Mouse (Mus musculus) forebrain, embryonic 13.5 days (tissue): Measurements from ENCODE around the gene Klhdc3. TPM values are rescaled to one million over a fixed set of nuclear protein-coding genes. Genes with fewer than 3 reads are reported as not detected.

Experiments used
- ATAC-seq: fragments of 200-750 bp; cut with Nextera tagmentation; 2 replicates; pipeline ENCODE4 v1.8.0; 2017
- H3K27ac ChIP-seq: fragments of 300-500 bp; sonication (generic); 2 replicates; pipeline ENCODE4 v1.5.1; 2015; ENCODE audit warnings: inconsistent platforms, mild to moderate bottlenecking, moderate library complexity
- H3K27me3 ChIP-seq: fragments of 300-500 bp; sonication (generic); 2 replicates; pipeline ENCODE4 v1.6.1; 2015; ENCODE audit warnings: mild to moderate bottlenecking, inconsistent platforms
- H3K36me3 ChIP-seq: fragments of 300-500 bp; sonication (generic); 2 replicates; pipeline ENCODE4 v1.6.1; 2015; ENCODE audit warnings: mild to moderate bottlenecking, inconsistent platforms; ENCODE audit not compliant: poor library complexity, severe bottlenecking
- H3K4me1 ChIP-seq: fragments of 300-500 bp; sonication (generic); 2 replicates; pipeline ENCODE4 v1.6.1; 2015; ENCODE audit warnings: inconsistent platforms
- H3K4me2 ChIP-seq: fragments of 300-500 bp; sonication (generic); 2 replicates; pipeline ENCODE4 v1.6.1; 2015; ENCODE audit warnings: inconsistent platforms, mild to moderate bottlenecking, moderate library complexity
- H3K4me3 ChIP-seq: fragments of 300-500 bp; sonication (generic); 2 replicates; pipeline ENCODE4 v1.5.1; 2015; ENCODE audit warnings: mild to moderate bottlenecking, inconsistent platforms
- H3K9ac ChIP-seq: fragments of 300-500 bp; sonication (generic); 2 replicates; pipeline ENCODE4 v1.6.1; 2015; ENCODE audit warnings: mild to moderate bottlenecking, inconsistent platforms
- H3K9me3 ChIP-seq: fragments of 300-500 bp; sonication (generic); replicated peaks from 2 replicates; pipeline ENCODE4 v1.6.1; 2016; ENCODE audit warnings: inconsistent platforms
- WGBS: fragments of 180-500 bp; shearing (Covaris S2); methylation state at CpG from one replicate; pipeline ENCODE4 v1.1.7; 2015; 5-methylcytosine and 5-hydroxymethylcytosine counted together
- polyA plus RNA-seq: library from polyadenylated mRNA; unstranded; fragments of >200 nt; fragmentation: Nextera tagmentation; extraction: Ambion mirVana; gene quantifications from 2 replicates; pipeline ENCODE4 v1.2.1, GENCODE M21; 2015

Klhdc3 gene
- polyA plus RNA-seq, 1 experiment from 2014 or later = 145 TPM

DNA sequence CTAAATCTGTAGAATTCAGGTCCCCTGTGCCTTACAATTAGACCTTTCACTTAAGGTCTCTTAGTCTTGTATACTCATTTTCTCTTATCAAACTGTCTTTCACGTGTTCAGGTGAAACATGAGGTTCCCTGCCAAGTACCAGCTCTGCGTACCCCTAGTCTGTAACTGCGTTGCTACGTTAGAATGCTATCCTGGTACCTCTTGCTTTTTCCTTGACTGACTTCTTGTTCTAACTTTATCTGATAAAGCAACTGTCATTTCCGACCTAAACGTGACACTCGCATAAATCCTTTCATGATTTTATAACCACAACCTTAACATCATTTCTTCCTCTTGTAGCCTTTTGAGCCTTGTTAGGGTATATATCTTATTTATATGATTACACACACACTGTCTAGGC is 31.7 kb upstream of the Klhdc3 start:
- Histone ChIP-seq H3K4me1 (peaks cover 23% of the 10 kb centered on the region), H3K4me2 (peak overlapping the region; percentile 97), H3K9ac (peak overlapping the region; percentile 91), H3K4me3 (peak overlapping the region; percentile 91), H3K9me3 (no peaks in the 10 kb centered on the region), H3K27ac (no peak overlapping the region), H3K36me3 (peaks cover 41% of the 10 kb centered on the region), H3K27me3 (no peaks in the 10 kb centered on the region)
- ATAC-seq = no peak
- WGBS = 75% methylated on average over 7 of the region's 7 CpGs

DNA sequence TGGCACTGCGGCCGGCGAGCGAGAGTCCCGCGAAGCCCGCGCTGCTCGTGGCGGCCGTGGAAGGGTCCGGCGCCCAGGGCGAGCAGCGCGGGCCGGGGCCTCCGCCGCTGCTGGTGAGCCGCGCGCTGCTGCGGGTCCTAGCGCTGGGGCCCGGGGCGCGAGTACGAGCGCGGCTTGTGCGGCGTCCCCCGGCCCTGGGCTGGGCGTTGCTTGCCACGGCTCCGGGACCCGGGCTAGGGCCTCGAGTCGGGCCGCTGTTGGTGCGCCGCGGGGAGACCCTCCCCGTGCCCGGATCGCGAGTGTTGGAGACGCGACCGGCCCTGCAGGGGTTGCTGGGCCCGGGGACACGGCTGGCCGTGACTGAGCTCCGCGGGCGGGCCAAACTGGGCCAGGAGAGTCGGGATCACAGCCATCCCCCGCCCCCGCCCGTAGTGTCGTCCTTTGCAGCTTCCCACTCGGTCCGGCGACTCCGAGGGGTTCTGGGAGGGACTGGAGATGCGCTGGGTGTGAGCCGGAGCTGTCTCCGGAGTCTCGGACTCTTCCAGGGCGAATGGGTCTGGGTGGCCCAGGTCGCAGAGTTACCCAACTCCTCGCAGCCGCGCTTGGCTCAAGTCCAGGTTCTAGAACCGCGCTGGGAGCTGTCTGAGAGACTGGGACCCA is 31.0 kb upstream of the Klhdc3 start:
- Histone ChIP-seq H3K27ac (peak overlapping the region; percentile 55), H3K9me3 (no peaks in the 10 kb centered on the region), H3K4me2 (peak overlapping the region; percentile 97), H3K4me3 (peak overlapping the region; percentile 91), H3K36me3 (peaks cover 36% of the 10 kb centered on the region), H3K9ac (peak overlapping the region; percentile 91), H3K27me3 (no peaks in the 10 kb centered on the region), H3K4me1 (peaks cover 23% of the 10 kb centered on the region)
- no peak; the same call in 1 of the 2 replicates for ATAC-seq
- under 1% methylated on average over 76 of the region's 76 CpGs for WGBS

DNA sequence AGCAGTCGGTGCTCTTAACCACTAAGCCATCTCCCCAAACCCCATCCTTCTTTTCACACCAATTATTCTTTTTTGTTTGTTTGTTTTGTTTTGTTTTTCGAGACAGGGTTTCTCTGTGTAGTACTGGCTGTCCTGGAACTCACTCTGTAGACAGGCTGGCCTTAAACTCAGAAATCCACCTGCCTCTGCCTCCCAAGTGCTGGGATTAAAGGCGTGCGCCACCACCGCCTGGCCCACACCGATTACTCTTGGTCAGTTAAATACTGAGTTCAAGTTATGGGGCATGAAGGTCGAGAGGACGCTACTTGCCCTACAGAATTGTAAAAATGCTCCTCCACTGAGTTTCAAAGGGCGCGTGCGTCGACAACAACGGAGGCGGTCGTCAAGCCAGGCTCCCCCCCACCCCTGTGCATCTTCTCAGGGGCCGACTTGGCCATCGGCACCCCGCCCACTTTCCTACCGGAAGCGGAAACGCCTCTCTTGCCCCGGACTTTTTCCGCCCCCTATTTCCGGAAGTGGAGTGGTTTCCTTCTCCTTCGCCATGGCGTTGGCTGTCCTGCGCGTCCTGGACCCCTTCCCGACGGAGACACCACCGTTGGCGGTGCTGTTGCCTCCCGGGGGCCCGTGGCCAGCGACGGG is 30.4 kb upstream of the Klhdc3 start, which contains the start of gene Pex6:
Pex6 (plus strand) TSS at position 505 of the 639 bp plus-strand sequence.
- H3K4me3 ChIP-seq = peak within 1 kb of the TSS; percentile 91
- H3K27me3 ChIP-seq = no peaks in the 10 kb centered on the region
- no peaks in the 10 kb centered on the region for H3K9me3 ChIP-seq
- WGBS = 9% methylated on average over 34 of the region's 36 CpGs
- peak within 1 kb of the TSS; percentile 97 for H3K4me2 ChIP-seq
- peaks cover 23% of the 10 kb centered on the region for H3K4me1 ChIP-seq
- H3K27ac ChIP-seq = peak within 1 kb of the TSS; percentile 55
- peaks cover 30% of the 10 kb centered on the region for H3K36me3 ChIP-seq
- peak; percentile 94 for ATAC-seq
- H3K9ac ChIP-seq = peak within 1 kb of the TSS; percentile 91

DNA sequence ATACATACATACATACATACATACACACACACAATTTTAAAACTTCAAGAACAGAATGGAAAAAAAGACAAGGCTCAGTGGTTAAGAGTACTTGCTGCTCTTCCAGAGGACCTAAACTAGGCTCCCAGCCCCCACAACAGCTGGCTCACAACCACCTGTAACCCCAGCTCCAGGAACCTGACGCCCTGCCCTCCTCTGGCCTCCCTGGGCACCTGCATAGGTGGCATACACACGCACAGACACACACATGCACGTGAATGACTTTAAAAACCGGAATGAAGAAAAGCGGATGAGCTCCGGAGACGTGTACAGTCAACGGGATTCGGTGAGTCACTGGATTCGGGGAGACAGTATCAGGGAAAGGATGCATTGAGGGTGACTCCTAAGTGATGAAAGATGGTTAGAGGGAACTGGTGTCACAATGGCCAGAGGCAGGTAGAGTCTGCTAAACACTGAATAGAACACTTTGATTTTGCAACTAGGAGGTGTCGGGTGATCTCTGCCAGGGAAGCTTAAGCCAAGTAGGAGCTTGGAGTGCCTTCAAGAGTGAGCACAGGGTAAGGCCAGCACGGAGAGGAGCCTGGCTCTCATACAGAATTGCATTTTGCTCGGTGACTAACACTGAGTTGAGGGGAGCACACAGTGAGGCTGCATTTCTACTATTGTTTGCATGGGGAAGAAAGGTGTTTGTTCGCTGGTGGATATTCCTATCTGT is 25.8 kb upstream of the Klhdc3 start:
- Histone ChIP-seq H3K27ac (no peak overlapping the region), H3K4me3 (no peak overlapping the region), H3K9me3 (no peaks in the 10 kb centered on the region), H3K4me2 (no peak overlapping the region), H3K27me3 (no peaks in the 10 kb centered on the region), H3K9ac (no peak overlapping the region), H3K4me1 (peaks cover 35% of the 10 kb centered on the region), H3K36me3 (0 out of 2 replicates have a peak, but pooled peaks cover 1% of the 10 kb centered on the region)
- ATAC-seq = no peak
- 93% methylated on average over 14 of the region's 14 CpGs for WGBS

DNA sequence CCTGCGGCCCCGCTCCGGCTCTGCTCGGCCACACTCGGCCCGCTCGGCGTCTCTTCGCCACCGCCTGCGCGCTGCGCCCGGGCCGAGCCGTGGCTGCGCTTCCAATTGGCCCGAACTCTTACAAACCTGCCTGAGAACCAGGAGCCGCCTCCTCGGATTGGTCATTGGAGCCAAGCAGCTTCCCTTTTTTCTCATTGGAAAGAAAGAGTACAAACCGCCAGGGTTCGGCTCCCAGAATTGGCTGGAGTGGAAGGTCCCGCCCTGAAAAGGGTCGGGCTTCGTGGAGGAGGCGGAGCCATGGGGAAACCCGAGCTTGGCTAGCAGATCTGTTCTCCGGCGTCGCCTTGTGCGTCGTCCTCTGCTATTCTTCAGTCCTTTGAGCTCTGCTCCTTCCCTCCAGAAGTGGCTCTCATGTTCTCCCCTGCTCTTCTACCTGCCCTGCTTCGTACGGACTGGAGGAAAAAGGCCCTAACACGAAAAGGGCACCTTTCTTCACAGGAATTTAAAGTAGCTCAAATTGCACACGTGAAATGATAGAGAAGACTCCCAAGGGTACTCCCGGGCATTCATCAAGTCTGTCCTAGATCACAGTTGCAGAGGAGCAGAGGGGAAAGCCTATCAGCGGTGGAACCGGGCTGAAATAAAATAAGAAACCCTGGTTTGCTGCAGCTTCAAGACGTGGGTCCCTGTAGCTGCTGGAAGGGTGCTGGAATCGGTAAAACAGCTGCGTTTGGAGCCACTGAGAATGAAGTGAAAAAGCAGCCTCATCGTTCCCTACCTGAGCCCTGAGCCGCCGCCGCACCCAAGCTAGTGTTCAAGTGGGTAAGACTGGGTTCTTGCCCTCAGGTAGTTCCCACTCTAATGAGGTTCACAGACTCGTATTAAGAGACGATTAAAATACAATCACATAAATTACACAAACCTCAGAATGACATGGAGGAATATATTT is 24.4 kb upstream of the Klhdc3 start, which contains the start of gene Ppp2r5d:
Ppp2r5d (minus strand) TSS at position 225 of the 949 bp plus-strand sequence.
- H3K9ac ChIP-seq = peak within 1 kb of the TSS; percentile 97
- peak within 1 kb of the TSS; percentile 69 for H3K4me2 ChIP-seq
- peak within 1 kb of the TSS; percentile 94 for H3K4me3 ChIP-seq
- peak; percentile 97 for ATAC-seq
- H3K36me3 ChIP-seq = 0 out of 2 replicates have a peak, but pooled peaks cover 4% of the 10 kb centered on the region
- H3K27ac ChIP-seq = peak within 1 kb of the TSS; percentile 88
- whole genome bisulfite sequencing = 2% methylated on average over 48 of the region's 48 CpGs
- H3K27me3 ChIP-seq = no peaks in the 10 kb centered on the region
- peaks cover 36% of the 10 kb centered on the region for H3K4me1 ChIP-seq
- no peaks in the 10 kb centered on the region for H3K9me3 ChIP-seq

DNA sequence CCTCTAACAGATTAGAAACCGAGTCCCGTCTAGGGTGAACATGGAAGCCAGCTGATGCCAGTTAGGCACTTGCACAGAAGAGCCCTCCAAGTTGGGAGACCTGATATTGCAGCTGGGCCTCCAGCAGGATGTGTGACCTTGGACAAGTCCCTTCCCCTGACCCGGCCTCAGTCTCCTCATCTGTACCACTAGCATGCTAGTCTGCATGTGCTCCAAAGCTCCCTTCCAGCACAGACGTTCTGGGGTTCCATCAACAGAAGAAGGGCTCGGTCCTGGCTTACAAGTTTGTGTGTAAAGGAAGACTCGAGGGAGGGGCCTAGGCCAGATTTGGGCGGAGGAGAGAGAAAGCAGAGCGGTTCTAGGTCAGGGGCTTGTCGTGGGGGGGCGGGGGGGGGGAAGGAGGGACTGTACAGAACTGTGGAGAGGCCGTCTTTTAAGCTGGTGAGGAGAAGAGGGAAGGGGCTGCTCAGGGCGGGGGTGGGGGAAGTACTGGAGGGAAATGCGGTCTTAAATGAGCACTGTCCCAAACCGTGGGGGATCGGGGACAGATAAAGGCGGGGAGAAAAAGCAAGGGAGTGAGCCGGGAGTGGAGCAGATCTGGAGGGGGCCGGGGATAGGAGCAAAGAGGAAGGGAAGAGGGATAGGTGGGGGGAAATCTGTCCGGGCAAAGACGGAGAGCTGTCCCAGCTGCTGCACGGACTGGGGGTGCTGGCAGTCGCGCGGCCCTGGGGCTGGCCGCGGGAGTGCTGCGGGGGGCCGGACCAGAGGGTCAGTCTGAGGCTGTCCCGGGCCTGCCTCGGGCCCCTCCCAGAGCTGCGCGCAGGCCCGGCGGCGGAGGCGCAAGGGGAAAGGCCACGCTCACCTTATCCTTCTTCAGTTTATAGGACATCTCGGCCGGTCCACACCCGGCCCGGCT is 23.5 kb upstream of the Klhdc3 start:
- ATAC-seq = no peak; the same call in none of the 2 replicates

DNA sequence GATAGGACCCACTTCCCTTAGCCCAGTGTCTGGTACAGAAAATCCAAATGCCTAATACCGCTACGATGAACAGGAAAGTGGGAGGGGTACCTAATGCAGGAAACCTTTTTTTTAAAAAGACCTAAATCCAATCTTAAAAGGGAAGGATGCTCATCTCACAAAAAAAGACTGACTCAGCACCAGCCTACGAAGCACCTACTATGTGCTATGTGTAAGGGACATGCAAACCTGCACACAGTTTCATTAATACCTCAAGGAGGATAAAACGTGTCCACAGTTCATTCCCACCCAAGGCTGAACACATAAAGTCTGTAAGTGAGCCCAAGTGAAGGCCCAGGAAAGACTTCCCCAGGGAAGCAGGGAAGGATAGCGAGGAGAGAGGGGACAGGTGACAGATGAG is 21.8 kb upstream of the Klhdc3 start:
- H3K4me3 ChIP-seq = peak overlapping the region; percentile 94; the same call in 1 of the 2 replicates
- H3K4me2 ChIP-seq = peak overlapping the region; percentile 69
- H3K9ac ChIP-seq = peak overlapping the region; percentile 97
- peaks cover 36% of the 10 kb centered on the region for H3K4me1 ChIP-seq
- no peak for ATAC-seq
- H3K27me3 ChIP-seq = no peaks in the 10 kb centered on the region
- H3K27ac ChIP-seq = no peak overlapping the region
- 87% methylated on average over 5 of the region's 5 CpGs for WGBS
- peaks cover 24% of the 10 kb centered on the region for H3K36me3 ChIP-seq
- H3K9me3 ChIP-seq = no peaks in the 10 kb centered on the region

More for the DNA sequence above, 23.5 kb upstream of the Klhdc3 start:
- Histone ChIP-seq H3K9me3 (no peaks in the 10 kb centered on the region), H3K36me3 (peaks cover 10% of the 10 kb centered on the region), H3K4me1 (peaks cover 36% of the 10 kb centered on the region), H3K9ac (peak overlapping the region; percentile 97), H3K4me2 (peak overlapping the region; percentile 69), H3K27me3 (no peaks in the 10 kb centered on the region), H3K4me3 (peak overlapping the region; percentile 94), H3K27ac (peak overlapping the region; percentile 88)
- WGBS = 4% methylated on average over 37 of the region's 41 CpGs

DNA sequence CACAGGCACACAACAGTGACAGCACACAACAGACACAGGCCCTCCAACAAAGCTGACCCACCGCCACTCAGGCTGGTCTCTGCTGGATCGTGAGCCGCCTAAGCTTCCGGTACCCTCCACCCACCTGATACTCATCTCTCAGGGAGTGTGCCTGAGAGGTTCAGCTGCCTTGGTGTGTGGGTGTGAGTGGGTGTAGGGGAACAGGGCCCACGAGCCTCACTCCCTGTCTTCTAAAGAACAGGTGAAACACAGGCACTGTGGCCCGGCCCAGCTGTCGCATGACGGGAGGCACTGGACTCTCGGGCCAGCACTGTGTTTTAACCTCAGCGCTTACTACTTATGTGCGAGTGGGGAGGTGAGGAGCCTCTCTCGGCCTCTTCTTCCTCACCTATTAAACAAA is 21.4 kb upstream of the Klhdc3 start:
- Histone ChIP-seq H3K4me1 (peaks cover 36% of the 10 kb centered on the region), H3K4me2 (no peak overlapping the region), H3K36me3 (peaks cover 24% of the 10 kb centered on the region), H3K9me3 (no peaks in the 10 kb centered on the region), H3K4me3 (no peak overlapping the region), H3K27me3 (no peaks in the 10 kb centered on the region), H3K9ac (peak overlapping the region; percentile 23; the same call in 1 of the 2 replicates), H3K27ac (no peak overlapping the region)
- ATAC-seq = no peak
- 89% methylated on average over 12 of the region's 12 CpGs for WGBS

DNA sequence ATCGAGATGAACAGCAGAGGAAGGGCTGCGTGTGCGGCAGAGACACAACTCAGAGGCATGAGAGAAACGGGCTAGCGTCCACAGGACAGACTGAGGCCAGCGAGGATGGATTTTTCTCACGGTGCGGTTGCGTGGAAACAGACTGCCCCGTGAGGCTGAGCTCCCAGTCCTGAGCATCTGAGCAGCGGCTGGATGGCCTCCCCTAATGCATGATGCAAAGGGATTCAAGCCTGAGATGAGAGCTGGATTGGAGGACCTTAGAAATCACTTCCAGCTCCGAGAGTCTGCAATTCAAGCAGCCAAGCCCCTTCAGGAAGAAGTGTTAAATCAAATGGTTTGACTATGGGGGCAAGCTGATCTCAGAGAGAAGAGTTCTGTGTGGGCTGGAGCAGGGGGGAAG is 20.8 kb upstream of the Klhdc3 start:
- WGBS = 79% methylated on average over 12 of the region's 12 CpGs
- ATAC-seq = no peak
- Histone ChIP-seq H3K4me3 (no peak overlapping the region), H3K4me1 (peaks cover 36% of the 10 kb centered on the region), H3K9me3 (no peaks in the 10 kb centered on the region), H3K27ac (no peak overlapping the region), H3K27me3 (no peaks in the 10 kb centered on the region), H3K36me3 (peaks cover 24% of the 10 kb centered on the region), H3K4me2 (no peak overlapping the region), H3K9ac (peak overlapping the region; percentile 41; the same call in 1 of the 2 replicates)

DNA sequence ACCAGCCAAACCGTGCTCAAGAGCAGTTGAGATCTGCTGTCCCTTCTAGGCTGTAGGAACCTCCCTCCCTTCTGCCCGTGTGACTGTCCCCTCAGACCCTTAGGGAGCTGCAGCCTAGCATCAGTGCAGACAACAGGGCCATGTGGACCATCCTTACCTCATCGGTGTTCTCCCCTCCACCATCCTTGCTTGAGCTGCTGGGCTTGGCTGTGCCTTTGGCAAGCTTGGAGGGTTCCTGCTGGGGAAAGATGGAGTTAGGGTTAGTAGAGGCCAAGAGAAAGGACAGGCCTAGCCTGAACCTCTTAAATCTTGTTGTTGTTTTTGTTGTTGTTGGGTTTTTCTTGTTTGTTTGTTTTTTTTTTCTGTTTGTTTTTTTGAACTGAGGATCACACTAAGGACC is 19.2 kb upstream of the Klhdc3 start:
- Histone ChIP-seq H3K9me3 (no peaks in the 10 kb centered on the region), H3K36me3 (peaks cover 33% of the 10 kb centered on the region), H3K4me1 (peaks cover 31% of the 10 kb centered on the region), H3K9ac (no peak overlapping the region), H3K4me2 (no peak overlapping the region), H3K27ac (no peak overlapping the region), H3K27me3 (no peaks in the 10 kb centered on the region), H3K4me3 (no peak overlapping the region)
- WGBS = 89% methylated on average over 3 of the region's 3 CpGs
- no peak for ATAC-seq
